Mouse (Mus musculus) G1E (cell line): ENCODE results near the gene Gjd3.

Experiments
- CTCF ChIP-seq: IDR thresholded peaks from 2 replicates; pipeline ENCODE4 v1.5.1; 2012; ENCODE audit warnings: low read depth, low read length, inconsistent platforms, mixed read lengths
- GATA1 ChIP-seq: IDR thresholded peaks from 2 replicates; pipeline ENCODE4 v1.6.1; 2012; ENCODE audit warnings: borderline replicate concordance, low read length, inconsistent platforms, mixed read lengths
- POLR2AphosphoS5 ChIP-seq: IDR thresholded peaks from 2 replicates; pipeline ENCODE4 v1.6.1; 2012; ENCODE audit warnings: low read depth, low read length, inconsistent platforms; ENCODE audit not compliant: insufficient replicate concordance
- TAL1 ChIP-seq: conservative IDR thresholded peaks from 2 replicates; pipeline ENCODE4 v1.6.1; 2012; ENCODE audit warnings: low read depth, low read length, inconsistent platforms, mixed read lengths

- TF ChIP-seq POLR2AphosphoS5: no peak
- no peak for TF ChIP-seq CTCF
- TF ChIP-seq GATA1: no peak
- TF ChIP-seq TAL1: no peak
These were observed 16.0 kb upstream of the Gjd3 start for GRCm38 (mm10) chr11:98998776-98999175.
